Mouse (Mus musculus) cerebellum, postnatal 14 days (tissue): ENCODE results near the gene Uchl4.
"Not testable (repeated sequence)": the region's sequence is repeated elsewhere in the genome, so short reads cannot be mapped to it uniquely, and the experiment has no call there.

Experiments used
- DNase-seq, 2 experiments: peaks; one replicate each; pipeline ENCODE4 v3.0.0; 2021; ENCODE audit warnings: mixed read lengths in 2 of 2

Uchl4 gene

GRCm38 (mm10) chr9:64234768-64235435 lies at the start of gene Uchl4:
Gene Uchl4 (plus strand): TSS chr9:64235201.
- DNase-seq: no peak

GRCm38 (mm10) chr9:64193879-64194278 lies 41.1 kb upstream of the Uchl4 start:
- DNase-seq: no peak

GRCm38 (mm10) chr9:64195554-64195953 lies 39.4 kb upstream of the Uchl4 start:
- no peak for DNase-seq

GRCm38 (mm10) chr9:64197524-64197923 lies 37.5 kb upstream of the Uchl4 start:
- DNase-seq: no peak

DNA sequence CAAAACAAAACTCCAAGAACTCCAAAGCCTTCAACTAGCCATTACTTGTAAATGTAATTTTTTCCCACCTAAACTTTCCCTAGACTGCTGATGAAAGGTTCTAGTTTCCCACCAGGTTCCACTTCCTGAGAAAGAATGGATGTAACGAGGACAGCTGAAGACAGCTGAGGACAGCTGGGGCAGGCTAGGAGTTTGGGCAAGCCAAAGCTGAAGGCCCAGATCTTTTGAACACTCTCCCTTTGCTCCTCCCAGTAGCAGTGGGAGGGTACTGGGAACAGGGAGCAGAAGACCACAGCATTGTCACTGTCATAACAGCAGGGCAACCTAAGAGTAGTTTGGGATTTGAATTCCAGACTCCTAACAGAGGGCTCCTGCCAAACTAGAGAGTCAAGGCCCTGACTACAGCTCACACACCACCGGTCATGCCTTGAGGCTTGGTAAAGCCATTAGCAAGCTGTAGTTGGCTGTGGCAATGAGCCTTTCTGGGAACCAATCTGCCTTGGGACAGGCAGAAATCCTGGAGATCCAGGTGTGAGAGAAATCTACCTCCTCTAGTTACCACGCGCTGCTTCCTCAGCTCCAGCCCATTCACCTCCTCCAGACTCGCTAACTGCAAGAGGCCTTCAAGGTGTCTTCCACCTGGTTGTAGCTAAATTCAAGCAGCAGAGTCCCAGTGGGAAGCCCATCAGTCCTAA lies 36.8 kb upstream of the Uchl4 start:
- DNase-seq: no peak

- not testable (repeated sequence) for DNase-seq
Observed at GRCm38 (mm10) chr9:64198763-64199418, 36.1 kb upstream of the Uchl4 start.

GRCm38 (mm10) chr9:64199897-64200296 lies 35.1 kb upstream of the Uchl4 start:
- no peak for DNase-seq

GRCm38 (mm10) chr9:64202331-64202730 lies 32.7 kb upstream of the Uchl4 start:
- no peak for DNase-seq

GRCm38 (mm10) chr9:64202866-64203265 lies 32.1 kb upstream of the Uchl4 start:
- no peak for DNase-seq

DNA sequence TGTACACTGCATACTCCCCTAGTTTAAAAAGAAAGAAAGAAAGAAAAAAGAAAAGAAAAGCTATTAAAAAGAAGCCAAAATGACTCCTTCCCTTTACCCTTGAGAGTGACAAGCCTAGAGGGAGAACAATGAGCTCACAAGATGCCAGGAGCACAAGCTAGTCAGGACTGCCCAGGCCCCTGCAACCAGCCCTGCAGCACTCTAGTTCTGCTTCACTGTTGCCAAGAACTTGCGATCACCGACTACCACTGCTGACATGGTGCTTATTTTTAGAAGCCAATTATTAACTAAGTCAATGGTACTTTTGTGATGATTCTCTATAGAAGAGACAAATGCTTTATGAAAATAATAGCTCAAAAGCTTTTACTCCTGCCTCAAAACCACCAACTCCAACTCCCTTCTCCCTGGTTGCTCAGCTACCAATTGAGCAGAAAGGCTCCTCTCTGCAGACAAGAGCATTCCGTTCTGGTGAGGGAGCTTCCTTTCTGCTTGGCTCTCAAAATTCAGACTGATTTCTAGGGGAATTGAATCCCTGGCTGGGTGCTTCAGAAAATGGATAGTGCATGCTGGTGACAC lies 27.4 kb upstream of the Uchl4 start:
- no peak for DNase-seq

DNA sequence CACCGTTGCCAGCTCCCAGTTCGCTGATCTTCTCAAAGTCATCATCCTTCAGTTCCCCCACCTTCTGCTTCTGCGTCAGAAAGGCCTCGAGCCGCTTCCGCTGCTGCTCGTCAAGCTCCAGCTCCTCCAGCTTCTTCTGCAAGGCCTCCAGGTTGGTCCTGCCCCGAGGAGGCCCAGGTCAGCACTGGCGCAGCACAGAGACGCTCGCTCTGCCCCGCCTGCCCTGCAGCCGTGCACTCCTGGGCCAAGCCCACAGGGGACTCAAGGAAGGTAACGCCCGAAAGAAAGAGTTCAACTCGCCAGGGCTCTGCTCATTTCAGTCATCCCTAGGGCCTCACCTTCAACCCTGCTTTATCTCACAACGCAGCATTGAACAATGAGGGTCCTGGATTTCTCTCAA lies 20.5 kb upstream of the Uchl4 start:
- no peak for DNase-seq

GRCm38 (mm10) chr9:64216090-64216489 lies 18.9 kb upstream of the Uchl4 start:
- no peak for DNase-seq

GRCm38 (mm10) chr9:64216641-64217040 lies 18.4 kb upstream of the Uchl4 start:
- no peak for DNase-seq

GRCm38 (mm10) chr9:64217887-64218286 lies 17.1 kb upstream of the Uchl4 start:
- no peak for DNase-seq

GRCm38 (mm10) chr9:64219305-64219704 lies 15.7 kb upstream of the Uchl4 start:
- no peak for DNase-seq

DNA sequence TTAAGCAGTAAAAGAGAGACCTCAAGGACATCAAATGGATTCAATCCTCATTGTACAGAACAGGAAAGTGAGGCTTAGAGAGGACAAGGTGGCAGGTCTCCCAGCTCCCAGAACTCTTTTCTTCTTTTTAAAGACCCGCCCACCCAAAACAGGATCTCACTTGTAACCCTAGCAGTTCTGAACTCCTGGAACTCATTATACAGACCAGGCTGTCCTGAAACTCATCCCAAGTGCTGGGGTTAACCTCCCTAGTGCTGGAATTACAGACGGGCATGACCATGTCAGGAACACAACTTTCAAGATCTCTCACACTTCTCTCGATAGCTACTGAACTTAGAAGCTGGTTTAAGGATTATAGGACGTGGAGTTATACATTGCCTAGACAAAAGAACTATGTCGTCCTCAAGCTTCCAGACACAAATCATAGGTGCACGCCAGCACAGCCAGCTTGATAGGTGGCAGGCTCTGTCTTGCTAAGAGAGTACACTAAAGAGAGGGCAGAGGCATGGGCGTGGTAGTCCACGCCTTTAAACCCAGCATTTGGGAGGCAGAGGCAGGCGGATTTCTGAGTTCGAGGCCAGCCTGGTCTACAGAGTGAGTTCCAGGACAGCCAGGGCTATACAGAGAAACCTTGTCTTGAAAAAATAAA lies 15.1 kb upstream of the Uchl4 start:
- DNase-seq: no peak

DNA sequence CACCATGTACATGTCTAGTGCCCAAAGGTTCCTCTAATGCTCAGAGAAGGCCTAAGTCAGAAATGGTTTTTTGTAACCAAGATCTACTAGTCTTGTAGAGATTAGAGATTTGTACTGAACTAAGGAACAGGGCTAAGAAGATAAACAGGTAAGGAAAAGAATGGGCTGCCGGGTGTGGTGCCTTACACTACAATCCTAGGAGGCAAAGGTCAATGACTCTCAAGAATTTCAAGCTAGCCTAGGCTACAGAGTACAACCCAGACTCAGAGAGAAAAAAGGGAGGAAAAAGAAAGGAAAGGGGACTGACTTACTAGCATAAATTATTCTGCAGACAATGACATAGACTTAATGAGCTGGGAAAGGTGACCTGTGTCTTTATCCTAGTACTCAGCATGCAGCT lies 14.4 kb upstream of the Uchl4 start:
- no peak for DNase-seq

DNA sequence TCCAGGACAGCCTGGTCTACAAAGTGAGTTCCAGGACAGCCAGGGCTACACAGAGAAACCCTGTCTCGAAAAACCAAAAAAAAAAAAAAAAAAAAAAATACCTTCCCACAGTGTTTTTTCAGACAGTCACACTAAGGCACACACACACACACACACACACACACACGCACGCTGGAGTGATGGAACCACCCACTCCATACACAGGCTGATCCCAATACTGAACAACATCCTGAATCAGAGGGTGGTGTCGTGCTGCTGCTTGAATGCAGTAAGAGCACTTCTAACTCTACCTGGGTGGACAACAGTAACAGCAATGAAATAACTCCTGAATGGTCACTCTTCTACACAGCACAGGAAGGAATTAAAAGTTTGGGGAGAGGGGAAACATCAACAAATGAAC lies 13.5 kb upstream of the Uchl4 start:
- no peak for DNase-seq

DNA sequence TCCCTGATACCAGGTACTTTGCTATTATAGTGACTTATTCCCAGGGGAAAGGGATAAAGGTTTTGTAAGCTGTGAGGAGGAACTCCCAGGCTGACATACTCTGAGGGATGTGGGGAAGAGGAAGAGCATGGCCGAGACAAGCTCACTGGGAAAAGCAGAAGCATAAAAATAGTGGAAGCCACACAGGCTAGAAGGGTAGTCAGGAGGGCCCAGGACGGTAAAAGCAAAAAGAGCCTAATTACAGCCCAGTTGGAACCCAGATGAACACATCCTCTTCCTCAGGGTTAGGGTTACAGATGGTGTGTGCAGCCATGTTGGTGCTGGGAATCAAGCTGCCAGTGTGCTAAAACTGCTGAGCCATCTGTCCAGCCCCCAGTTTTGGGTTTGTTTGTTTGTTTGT lies 12.9 kb upstream of the Uchl4 start:
- DNase-seq: no peak

GRCm38 (mm10) chr9:64225805-64226204 lies 9.2 kb upstream of the Uchl4 start:
- DNase-seq: no peak

- DNase-seq: no peak
Observed at GRCm38 (mm10) chr9:64227736-64228135, 7.3 kb upstream of the Uchl4 start.

- DNase-seq: no peak
Observed at GRCm38 (mm10) chr9:64228972-64229371, 6.0 kb upstream of the Uchl4 start.

- no peak for DNase-seq
Observed at GRCm38 (mm10) chr9:64231171-64231570, 3.8 kb upstream of the Uchl4 start.
